Mouse (Mus musculus) heart, postnatal 36 days (tissue): ENCODE data around the gene Irgm2. TPM values are rescaled to one million over a fixed set of nuclear protein-coding genes. Genes with fewer than 3 reads are reported as not detected.
A peak's percentile ranks its signal among the peaks of the same experiment; 100 is the strongest.
"Not testable (repeated sequence)": the region's sequence is repeated elsewhere in the genome, so short reads cannot be mapped to it uniquely, and the experiment has no call there.

Experiments used
- DNase-seq, 2 experiments: peaks; one replicate each; pipeline ENCODE4 v3.0.0; 2021 to 2022
- intact Hi-C: fragments of 180-260 bp; cut with DNase I; formaldehyde crosslinking; loops from one replicate; pipeline ENCODE4 v1.15.1; 2025
- total RNA-seq, 2 experiments: library from RNA; stranded (reverse); gene quantifications; 2 replicates each; pipeline ENCODE4 v1.2.3; 2021

The Irgm2 gene
- total RNA-seq = 10 to 100 TPM; 10.9 to 13.7 TPM

DNA sequence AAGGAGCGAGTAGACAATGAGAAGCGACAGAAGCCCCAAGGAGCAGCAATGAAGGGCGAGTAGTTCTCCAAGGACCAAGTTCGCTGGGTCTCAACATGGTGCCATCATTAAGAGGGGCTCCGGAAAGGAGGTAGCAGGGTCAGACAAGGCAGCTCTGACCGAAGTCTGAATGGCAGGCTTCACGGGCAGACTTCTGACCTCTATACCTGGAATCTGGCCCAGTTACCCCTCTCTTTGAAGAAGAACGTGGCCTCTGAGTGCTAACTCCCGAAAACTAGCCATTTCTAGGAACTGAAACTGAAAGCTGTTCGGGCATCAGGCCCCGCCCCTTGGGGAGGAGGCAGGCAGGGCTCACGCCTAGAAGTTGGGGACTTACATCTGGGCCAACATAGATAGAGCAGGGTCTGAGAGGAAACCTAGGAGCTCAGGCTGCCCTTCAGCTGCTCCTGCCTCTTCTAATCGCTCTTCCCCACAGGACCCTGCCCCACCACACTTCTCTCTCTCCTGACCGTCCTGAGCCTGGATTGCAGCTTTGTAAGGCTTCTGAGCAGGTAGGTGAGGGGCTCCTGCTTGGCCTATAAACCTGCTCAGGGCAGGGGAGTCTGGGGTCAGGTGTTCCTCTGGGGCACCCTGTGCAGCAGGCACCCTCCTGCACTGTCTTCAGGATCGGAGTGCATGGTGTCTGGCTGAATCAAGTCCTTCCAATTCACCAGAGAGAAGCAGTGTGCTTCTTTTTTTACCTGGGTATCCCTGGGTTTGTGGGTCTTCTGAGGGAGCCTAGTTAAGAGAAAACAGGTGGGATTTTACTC, at the start of gene Irgm2, which contains the start of gene Igtp:
Gene Irgm2 (plus strand): TSS at position 390 of the 809 bp plus-strand sequence.
Gene Igtp (plus strand): TSS at position 328 of the 809 bp plus-strand sequence.
- DNase-seq = peak; percentile 85
- intact Hi-C loops = loop anchor here (2.0 kb wide), 1 partner anchor 17 kb away; no protein-coding TSS in a partner anchor

DNA sequence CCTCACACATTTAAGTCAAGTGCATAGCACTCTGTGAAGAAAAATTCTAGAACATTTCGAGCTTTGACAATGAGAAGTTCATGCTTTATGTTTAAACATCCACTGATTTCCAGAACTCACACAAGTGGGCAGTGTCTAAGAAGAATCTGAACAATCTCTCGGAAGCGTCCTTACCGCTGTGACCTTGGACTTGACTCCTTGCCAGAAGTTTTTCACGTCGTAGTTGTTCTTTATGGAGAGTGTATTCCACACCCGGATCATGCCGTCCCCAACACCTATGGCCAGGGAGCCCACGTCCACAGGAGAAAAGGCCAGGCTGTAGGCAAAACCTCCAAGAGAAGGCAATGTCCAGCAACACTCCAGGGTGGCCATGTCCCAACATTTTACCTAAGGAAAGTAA, 44.0 kb upstream of the Irgm2 start:
- no peak for DNase-seq
- intact Hi-C loops = no loop called here

DNA sequence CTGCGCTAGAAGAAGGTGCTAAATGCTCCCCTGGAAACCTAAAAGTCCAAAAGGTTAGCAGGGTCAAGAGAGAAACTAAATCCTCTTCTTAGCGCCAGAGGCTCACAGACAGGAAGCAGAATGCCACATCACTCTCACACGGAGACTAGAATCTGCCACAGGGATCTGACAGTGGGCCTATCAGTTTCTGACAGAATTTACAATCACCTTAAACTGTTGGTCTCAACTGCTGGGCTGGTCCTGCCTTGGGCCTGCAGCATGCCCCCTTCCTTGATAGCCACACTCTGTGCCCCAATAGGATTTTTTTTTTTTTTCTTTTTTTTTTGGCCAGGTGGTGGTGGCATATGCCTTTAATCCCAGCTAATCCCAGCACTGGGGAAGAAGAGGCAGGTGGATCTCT, 42.5 kb upstream of the Irgm2 start:
- intact Hi-C loops = no loop called here
- no peak for DNase-seq

DNA sequence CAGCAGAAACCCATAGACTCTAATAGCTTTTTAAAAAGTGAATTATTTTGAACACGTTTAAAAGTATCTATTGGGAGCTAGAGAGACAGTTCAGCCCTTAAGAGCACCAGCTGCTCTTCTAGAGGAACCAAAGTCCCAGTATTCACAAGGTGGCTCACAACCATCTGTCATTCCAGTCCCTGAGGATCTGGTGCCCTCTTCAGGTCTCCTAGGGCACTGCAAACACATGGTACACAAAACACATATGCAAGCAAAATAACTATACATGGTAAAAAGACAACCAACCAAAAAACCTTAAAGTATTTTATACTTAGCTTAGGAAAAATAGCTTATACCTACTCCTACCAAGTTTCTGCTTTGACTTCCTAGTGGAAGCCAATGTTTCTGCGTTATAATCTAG, 34.3 kb upstream of the Irgm2 start:
- intact Hi-C loops = loop anchor here (5.0 kb wide), 1 partner anchor 58 kb away; no protein-coding TSS in a partner anchor
- no peak for DNase-seq

DNA sequence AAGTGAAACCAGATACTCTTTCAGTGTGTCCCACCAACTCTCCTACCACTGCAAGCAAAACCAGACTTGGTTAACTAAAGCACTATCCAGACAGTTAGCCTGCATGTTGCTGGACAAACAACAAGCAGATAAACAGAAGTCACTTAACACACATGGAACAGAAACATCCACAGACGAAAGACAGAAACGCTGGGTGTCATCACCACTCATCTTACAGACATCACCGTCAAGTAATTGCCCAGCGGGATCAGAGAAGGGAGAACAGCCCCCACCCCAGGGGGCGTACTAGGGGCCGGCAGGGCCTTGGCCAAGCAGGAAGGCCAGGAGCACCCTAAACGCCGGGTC, 31.6 kb upstream of the Irgm2 start:
- DNase-seq = no peak
- intact Hi-C loops = loop anchor here (5.0 kb wide), 1 partner anchor 60 kb away; no protein-coding TSS in a partner anchor

DNA sequence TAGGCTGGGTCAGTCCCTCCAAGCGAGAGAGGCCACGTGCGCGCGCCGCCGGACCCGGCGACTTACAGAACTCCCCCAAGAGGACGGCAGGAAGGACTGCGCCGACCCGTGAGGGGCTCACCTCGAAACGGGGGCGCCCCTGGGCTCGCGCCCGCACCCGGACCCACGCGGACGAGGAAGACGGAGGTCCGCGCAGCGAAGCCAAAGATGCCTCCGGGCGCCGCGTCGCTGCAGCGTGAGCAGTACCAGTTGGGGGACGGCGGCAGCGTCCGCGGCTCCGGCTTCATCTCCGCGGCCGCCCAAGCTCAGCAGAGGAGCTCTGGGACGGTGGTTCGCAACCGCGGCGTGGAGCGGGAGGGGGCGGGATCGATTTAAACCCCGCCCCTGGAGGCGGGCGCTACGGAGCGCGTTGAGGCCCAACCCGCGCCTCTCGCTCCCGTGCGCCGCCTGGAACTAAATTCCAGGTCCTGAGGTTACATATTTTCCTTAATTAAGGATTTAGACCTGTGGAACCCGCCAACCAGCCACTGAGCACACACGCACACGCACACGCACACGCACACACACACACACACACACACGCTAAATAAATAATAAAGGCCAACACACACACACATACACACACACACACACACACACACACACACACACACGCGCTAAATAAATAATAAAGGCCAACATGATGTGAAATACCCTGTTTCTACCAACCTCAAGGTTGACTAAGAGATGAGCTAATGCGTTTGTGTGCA, 31.1 kb upstream of the Irgm2 start, which contains the start of gene Gemin5:
Gene Gemin5 (minus strand): TSS at position 373 of the 749 bp plus-strand sequence.
- intact Hi-C loops = loop anchor here (5.0 kb wide), 1 partner anchor 61 kb away; no protein-coding TSS in a partner anchor
- peak; percentile 88 to 90 for DNase-seq

DNA sequence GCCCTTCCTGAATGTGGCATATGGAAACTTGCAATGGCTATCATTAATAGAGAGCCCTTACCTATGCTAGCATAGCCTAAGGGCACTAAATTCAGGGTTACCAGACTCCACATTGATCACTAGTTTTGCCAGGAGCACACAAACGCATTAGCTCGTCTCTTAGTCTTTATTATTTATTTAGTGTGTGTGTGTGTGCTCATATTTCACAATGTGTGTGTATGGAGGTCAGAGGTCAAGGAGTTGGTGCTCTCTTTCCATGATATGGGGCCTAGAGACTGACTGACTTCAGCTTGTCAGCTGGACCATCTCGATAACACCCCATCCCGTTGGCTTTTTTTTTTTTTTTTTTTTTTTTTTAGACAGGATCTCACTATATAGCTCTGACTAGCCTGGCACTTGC, 29.8 kb upstream of the Irgm2 start:
- intact Hi-C loops = loop anchor here (5.0 kb wide), 2 partner anchors 62 to 133 kb away; no protein-coding TSS in a partner anchor
- DNase-seq = no peak

DNA sequence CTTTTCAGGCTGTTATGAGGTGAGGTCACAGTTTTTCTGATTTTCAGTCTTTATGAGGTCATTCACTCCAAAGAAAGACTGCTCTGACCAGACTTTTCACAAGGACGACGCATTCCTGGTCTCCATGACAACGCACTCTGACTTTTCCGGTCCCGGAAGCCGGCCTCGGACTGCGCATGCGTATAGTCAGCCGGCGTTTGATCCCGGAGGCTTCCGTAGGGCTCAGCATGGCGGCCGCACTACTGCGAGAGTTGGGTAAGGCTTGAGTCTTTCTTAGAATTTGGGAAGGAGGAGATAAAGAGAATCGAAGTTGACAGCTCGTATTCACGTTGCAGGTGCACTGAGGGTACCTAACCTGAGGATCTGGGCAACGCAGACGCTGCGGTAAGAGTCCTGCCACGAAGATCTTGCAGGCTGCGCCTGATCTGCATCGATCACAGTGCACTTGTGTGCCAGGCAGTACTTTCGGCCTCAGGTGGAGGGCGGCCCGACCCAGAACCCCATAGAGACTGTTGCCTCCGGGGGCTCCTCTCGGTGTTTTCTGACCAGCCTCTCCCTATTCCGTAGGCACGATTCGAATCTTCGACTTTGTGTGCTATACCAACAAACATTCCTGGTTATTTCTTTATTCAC, 27.8 kb upstream of the Irgm2 start, which contains the start of gene Mrpl22:
Gene Mrpl22 (plus strand): TSS at position 203 of the 633 bp plus-strand sequence.
- peak; percentile 95 for DNase-seq
- intact Hi-C loops = loop anchor here (5.0 kb wide), 1 partner anchor 131 kb away; no protein-coding TSS in a partner anchor

DNA sequence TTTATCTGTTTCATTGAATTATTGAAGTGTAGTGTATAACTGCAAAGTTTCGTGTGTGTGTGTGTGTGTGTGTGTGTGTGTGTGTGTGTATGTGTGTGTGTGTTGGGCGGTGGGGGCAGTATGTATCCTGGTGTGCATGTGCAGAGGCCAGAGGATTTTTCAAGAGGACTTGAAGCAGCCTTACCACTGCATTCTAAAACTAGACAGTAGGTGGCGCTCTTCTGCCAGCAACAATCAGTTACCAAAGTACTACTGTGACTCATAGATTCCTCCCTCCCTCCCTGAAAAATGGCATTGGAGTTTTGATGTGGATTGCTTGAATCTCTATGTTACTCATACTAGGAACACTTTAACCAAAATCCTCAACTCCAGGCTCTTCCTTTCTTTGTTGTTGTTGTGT, 19.9 kb upstream of the Irgm2 start:
- intact Hi-C loops = loop anchor here (1.0 kb wide), 1 partner anchor 46 kb away; no protein-coding TSS in a partner anchor
- DNase-seq = peak; percentile 80 to 82

DNA sequence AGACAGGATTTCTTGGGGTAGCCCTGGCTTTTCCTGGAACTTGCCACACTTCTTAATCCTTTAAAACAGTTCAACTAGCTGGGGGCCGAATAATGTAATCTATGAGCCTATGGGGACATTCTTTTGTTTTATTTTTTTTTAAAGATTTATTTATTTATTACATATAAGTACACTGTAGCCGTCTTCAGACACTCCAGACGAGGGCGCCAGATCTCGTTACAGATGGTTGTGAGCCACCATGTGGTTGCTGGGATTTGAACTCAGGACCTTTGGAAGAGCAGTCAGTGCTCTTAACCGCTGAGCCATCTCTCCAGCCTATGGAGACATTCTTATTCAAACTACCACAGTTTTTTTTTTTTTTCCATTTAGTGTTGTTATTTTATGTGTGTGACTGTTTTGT, 19.4 kb upstream of the Irgm2 start:
- DNase-seq = not testable (repeated sequence)
- intact Hi-C loops = loop anchor here (1.0 kb wide), 1 partner anchor 45 kb away; no protein-coding TSS in a partner anchor

DNA sequence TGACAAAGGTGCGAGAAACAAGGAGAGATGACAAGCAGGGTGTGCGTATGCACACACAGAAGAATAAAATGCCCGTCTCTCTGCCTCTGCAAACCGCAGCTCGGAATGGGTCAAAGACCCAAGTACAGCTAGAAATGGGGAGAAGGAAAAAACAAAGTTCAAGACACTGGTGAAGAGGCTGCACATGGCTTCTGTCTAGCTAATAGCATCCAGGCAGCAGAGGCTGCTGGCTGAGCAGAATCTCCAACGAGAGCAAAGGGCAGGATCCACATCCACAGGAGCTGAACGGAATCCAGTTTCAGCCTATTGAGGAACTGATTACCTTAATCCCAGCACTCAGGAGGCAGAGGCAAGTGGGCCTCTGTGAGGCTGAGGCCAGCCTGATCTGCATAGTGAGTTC, 18.7 kb upstream of the Irgm2 start:
- intact Hi-C loops = no loop called here
- DNase-seq = no peak

DNA sequence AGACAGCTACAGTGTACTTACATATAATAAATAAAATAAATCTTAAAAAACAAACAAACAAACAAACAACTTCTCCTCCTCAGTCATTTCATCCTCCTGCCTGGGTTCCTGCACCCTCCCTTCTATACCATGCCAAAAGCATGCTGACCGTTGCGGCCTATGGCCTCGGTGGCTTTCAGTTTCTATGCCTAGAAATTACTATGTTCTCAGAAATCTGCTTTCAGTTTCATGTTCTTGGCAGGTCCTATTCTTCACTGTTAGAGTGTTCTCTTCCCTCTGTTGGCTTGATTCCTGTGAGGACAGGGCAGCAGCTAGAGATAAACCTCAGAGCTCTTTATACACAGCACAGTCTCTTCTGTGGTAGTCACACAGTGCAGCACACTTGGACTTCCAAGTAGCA, 15.8 kb upstream of the Irgm2 start:
- intact Hi-C loops = no loop called here

DNA sequence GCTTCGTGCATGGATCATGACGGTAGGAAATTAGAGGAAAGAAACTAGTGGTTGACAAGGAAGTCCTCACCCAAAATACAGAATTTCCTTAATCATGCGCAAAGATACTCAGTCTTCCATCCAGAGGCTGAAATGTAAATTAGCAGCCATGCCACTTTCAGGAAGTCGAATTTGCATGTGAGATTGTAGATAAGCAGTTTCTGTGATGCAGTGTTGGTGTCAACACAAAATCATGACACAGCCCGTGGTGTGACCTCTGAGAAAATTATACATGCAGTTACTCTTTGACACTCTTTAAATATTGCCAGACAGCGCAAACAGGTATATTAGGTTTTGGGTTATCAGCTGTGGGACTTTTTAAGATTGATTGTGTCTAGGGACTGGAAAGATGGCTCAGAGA, 9.7 kb upstream of the Irgm2 start:
- DNase-seq = no peak
- intact Hi-C loops = no loop called here

More for the DNA sequence above, 15.8 kb upstream of the Irgm2 start:
- DNase-seq = no peak

DNA sequence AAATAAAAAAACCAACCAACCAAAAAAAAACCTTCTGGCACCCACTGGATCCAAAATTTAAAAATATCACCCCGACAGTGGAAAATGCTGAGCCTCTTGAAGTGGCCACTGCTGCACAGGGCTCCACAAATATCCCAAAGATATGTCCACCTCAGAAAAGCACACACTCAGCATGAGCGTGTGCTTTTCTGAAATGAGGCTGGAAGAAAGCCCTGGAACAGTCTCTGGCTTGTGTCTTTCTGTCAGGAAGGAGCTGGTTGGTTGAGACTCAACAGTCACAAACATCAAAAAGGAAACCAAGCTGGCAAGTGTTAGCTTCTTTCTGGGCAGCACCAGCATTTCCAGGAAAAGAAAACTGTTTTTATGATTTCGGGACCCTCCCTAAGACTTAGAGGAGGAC, 6.1 kb upstream of the Irgm2 start:
- DNase-seq = no peak
- intact Hi-C loops = no loop called here

DNA sequence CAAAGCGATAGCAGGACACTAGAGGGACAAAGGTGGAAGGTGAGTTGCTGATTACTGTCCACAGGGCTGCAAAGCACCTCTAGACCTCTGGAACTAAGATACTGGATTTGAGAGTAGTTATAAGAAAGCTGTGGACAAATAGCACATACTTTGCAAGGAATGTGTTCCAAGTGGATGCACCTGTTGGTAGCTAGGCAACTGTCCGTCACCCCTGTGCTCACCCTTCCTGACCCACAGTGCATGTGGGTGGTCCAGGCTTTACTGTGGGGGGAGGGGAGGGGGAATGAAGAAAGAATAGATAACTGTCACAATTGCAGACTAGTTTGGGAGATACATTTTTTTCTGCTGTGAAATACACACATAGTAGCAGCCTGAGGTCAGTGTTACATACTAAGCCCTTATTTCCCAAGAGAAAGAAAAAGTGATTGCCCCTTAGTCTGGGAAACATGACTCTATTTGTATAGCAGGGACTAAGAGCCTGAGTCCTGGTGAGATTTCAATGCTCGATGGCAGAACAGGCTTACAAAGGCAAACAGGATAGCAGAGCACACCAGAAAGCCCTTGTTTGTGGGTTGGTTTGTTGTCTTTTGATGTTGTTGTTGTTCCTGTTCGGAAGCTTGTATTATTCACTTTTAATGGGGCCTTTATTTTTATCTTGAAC, 5.4 kb upstream of the Irgm2 start:
- intact Hi-C loops = no loop called here
- no peak for DNase-seq

DNA sequence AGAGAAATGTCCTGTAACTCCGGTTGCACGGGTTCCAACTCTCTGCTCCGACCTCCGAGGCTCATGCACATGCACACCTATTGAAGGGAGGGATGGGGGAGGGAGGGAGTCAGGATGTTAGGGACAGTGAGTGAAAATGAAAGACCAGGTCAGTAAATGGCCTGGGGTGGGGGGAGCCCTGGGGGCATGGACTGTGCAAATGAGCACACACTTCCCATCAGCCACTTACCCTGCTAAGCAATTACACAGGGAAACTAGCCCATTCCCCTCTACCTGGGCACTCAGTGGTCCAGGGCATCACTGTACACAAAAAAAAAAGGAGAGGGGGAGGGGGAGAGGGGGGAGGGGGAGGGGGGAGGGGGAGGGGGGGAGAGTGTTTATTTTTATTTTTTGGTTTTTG, 755 bp upstream of the Irgm2 start:
- DNase-seq = no peak
- intact Hi-C loops = no loop called here

DNA sequence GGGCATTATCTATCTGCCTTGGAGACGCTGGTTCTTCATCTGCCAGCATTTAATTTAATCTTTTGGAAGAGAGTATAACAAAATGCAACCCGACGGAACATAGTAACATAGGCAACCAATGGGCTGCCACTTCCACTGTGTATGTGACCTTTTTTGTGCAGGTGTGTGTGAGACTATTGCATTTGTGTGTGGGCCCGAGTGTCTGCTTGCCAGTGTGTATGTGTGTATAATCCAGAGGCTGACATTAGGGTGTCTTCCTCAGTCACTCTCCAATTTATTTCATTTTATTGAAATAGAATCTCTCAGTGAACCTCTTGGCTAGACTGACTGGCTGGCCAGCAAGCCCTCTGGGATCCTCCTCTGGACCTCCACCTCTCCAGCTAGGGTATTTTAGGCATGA, 808 bp downstream of the Irgm2 start:
- intact Hi-C loops = loop anchor here (2.0 kb wide), 1 partner anchor 17 kb away; no protein-coding TSS in a partner anchor
- DNase-seq = no peak

DNA sequence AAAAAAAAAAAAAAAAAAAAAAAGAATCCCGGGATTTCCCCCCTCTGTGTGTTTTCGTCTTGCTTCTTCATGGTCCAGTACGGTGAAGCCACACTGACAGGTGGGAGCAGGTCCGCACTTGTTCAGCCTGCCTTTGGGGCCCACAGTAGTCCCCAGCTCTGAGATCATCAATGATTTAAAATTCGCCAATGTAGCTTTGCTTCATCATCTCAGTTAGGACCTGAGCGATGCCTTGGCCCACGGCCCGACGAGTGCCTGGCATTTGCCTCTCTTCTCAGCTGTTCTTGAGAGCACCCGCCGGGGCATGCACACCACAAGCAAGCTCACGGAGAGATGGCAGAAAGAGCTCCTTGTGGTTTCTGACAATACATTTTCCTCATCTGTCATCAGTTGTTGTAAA, 1.6 kb downstream of the Irgm2 start:
- intact Hi-C loops = loop anchor here (2.0 kb wide), 1 partner anchor 16 kb away; no protein-coding TSS in a partner anchor
- no peak for DNase-seq

DNA sequence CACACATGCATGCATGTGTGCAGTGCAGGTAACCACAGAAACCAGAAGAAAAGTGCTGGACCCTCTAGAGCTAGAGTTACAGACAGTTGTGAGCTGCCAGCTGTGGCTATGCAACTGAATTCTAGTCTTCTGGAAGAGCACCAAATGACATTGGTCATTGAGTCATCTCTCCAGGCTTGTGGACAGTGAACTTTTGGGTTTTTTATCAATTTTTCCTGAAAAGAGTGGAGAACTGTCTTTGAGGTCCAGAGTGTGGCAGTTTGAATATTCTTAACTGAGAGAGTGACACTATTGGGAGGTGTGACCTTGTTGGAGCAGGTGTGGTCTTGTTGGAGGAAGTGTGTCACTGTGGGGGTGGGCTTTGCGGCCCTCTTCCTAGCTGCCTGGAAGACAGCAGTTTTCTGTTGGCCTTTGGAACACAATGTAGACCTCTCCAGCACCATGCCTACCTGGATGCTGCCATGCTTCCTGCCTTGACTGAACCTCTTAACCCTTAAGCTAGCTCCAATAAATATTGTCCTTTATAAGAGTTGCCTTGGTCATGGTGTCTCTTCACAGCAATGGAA, 11.0 kb downstream of the Irgm2 start:
- intact Hi-C loops = no loop called here

More for the DNA sequence above, 11.0 kb downstream of the Irgm2 start:
- no peak for DNase-seq
